Mouse (Mus musculus): ENCODE measurements around the gene Dlgap3.

DNA sequence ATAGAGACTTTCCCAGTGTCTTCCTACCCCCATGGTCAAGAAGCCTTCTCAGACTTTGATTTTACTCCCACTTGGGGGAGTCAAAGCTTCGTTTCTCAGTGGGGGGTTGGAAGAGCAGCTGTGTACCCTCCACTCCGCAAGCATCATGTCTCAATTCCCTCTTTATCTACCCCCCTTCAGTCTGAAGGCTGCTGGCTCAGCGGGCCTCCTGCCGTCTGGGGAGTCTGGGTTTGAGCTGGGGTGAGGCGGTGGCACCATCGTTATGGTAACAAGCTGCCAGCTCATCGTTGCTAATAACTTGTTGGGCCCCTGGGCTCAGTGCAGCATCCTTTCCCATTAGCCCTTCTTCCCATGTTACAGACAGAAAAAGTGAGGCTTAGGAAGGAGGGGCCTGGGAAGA is 3.1 kb downstream of the Dlgap3 start:
- TF ChIP-seq CTCF (IDR thresholded peaks at IDR 0.05; ENCODE audit: borderline replicate concordance, insufficient read depth, low read length) (no peak), POLR2A (IDR thresholded peaks at IDR 0.05; ENCODE audit: low read depth, low read length) (no peak)

All from embryonic fibroblast, embryonic 13.5 days (primary cell).